11 mouse cellular contexts compared by ENCODE assay signal in the genomic region with DNA sequence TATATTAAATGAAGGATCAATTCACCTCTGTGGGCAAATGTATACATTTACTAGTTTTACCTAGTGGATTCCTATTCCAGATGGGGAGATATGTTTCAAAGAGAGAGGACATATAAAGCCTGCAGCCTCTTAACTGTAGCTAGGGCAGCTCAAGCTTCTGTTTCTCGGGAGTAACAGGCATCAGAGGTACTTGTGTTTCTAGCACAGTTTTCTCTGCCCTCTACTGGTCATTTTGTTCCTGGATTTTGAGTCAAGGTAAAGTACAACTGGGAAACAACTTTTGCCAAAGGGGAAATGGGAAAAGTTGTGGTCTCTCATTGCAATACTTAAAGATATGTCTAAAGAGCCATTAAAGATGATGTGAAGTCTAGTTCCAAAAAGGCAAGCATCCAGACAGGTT. TPM values are rescaled to one million over a fixed set of nuclear protein-coding genes. Genes with fewer than 3 reads are reported as not detected.
A peak's percentile ranks its signal among the peaks of the same experiment; 100 is the strongest.
DNase-seq lines count a peak whose midpoint lies in the region; ATAC-seq and TF ChIP-seq lines count a peak whose summit lies in the region.
"Had no signal": no experiment of that assay in that cellular context is flagged by ENCODE, and none has a peak within 500 bp of the region (broad histone marks: within the 10 kb centered on the region; RNA-seq: fewer than 3 reads in every experiment).

No protein-coding gene starts in this region.

- WGBS in kidney, adult 2 months = 16% methylated on average over 1 of the region's 1 CpGs
- 14% methylated on average over 1 of the region's 1 CpGs for WGBS in stomach, postnatal 0 days

- no peak overlapping the region for H3K4me3 ChIP-seq in kidney, adult 2 months (ENCODE audit: insufficient read depth, low read depth, low read length)
- no peak overlapping the region for H3K4me3 ChIP-seq in stomach, postnatal 0 days (ENCODE audit: low read depth, low read length)
- H3K4me3 ChIP-seq: forebrain, embryonic 15.5 days; heart, embryonic 10.5 days; liver, embryonic 12.5 days had no signal

- no peak for TF ChIP-seq POLR2A in kidney, adult 2 months (IDR thresholded peaks at IDR 0.05; ENCODE audit: low read depth, low read length)

- H3K4me2 ChIP-seq in stomach, postnatal 0 days (replicated peaks; ENCODE audit: low read depth) = no peak overlapping the region
- H3K4me2 ChIP-seq: forebrain, embryonic 15.5 days; liver, embryonic 12.5 days had no signal

- H3K27me3 ChIP-seq in kidney, adult 2 months (replicated peaks; ENCODE audit: control insufficient read depth, insufficient read depth, low read length) = no peaks in the 10 kb centered on the region
- H3K27me3 ChIP-seq in stomach, postnatal 0 days (ENCODE audit: control insufficient read depth, insufficient read depth, low read length) = no peaks in the 10 kb centered on the region
- H3K27me3 ChIP-seq: forebrain, embryonic 15.5 days; liver, embryonic 12.5 days had no signal

- TF ChIP-seq EP300 in stomach, postnatal 0 days (optimal IDR thresholded peaks at IDR 0.05) = no peak

- no peaks in the 10 kb centered on the region for H3K36me3 ChIP-seq in kidney, adult 2 months (ENCODE audit: control insufficient read depth, insufficient read depth, low read length)
- no peaks in the 10 kb centered on the region for H3K36me3 ChIP-seq in stomach, postnatal 0 days (ENCODE audit: control insufficient read depth, insufficient read depth, low read length)
- H3K36me3 ChIP-seq: forebrain, embryonic 15.5 days; heart, embryonic 10.5 days; liver, embryonic 12.5 days had no signal

- H3K9ac ChIP-seq in stomach, postnatal 0 days (ENCODE audit: low read length) = no peak overlapping the region
- H3K9ac ChIP-seq: forebrain, embryonic 15.5 days; liver, embryonic 12.5 days had no signal

- no peak for ATAC-seq in stomach, postnatal 0 days (ENCODE audit: low FRiP score, low TSS enrichment)
- ATAC-seq: forebrain, embryonic 15.5 days; liver, embryonic 12.5 days had no signal

- peaks cover 16% of the 10 kb centered on the region for H3K4me1 ChIP-seq in kidney, adult 2 months (ENCODE audit: control insufficient read depth, insufficient read depth, low read length)
- no peaks in the 10 kb centered on the region for H3K4me1 ChIP-seq in stomach, postnatal 0 days (replicated peaks; ENCODE audit: control insufficient read depth, insufficient read depth)
- H3K4me1 ChIP-seq: forebrain, embryonic 15.5 days; heart, embryonic 10.5 days; liver, embryonic 12.5 days had no signal

- TF ChIP-seq CTCF in kidney, adult 2 months (conservative IDR thresholded peaks at IDR 0.05; ENCODE audit: insufficient read depth, insufficient read length, low read depth, low read length) = no peak
- TF ChIP-seq CTCF in stomach, postnatal 0 days (IDR thresholded peaks at IDR 0.05; ENCODE audit: low read depth) = peak; percentile 71

- no peak overlapping the region for H3K27ac ChIP-seq in kidney, adult 2 months (ENCODE audit: insufficient read depth, low read depth, low read length)
- no peak overlapping the region for H3K27ac ChIP-seq in stomach, postnatal 0 days (replicated peaks)
- H3K27ac ChIP-seq: forebrain, embryonic 15.5 days; heart, embryonic 10.5 days; liver, embryonic 12.5 days had no signal

- DNase-seq in cerebellum, adult 8-10 months = peak; percentile 3
- DNase-seq in cerebellum, postnatal 36 days = no peak
- peak; percentile 51 for DNase-seq in kidney, adult 2 months
- DNase-seq in kidney, adult 18-20 months = no peak
- DNase-seq in lung, postnatal 36 days = peak; percentile 22
- no peak for DNase-seq in lung, postnatal 14 days
- DNase-seq in stomach, postnatal 0 days (ENCODE audit: low spot score) = no peak
- DNase-seq in spleen, postnatal 4 days (ENCODE audit: low spot score in 2 of 2) = no peak

- H3K9me3 ChIP-seq in stomach, postnatal 0 days (ENCODE audit: control insufficient read depth, low read length) = no peaks in the 10 kb centered on the region
- H3K9me3 ChIP-seq: forebrain, embryonic 15.5 days; heart, embryonic 10.5 days; liver, embryonic 12.5 days had no signal

RNA-seq across cellular contexts. Expression of gene Oxgr1, which starts 37.1 kb away (rescaled TPM):
- polyA plus RNA-seq in kidney, adult 2 months (2012; rRNA removed) = 16.0 and 17.5 TPM in 2 replicates
- polyA plus RNA-seq in stomach, postnatal 0 days (2015; fragmentation: Nextera tagmentation; extraction: Ambion mirVana) = 0.05 and 0.07 TPM in 2 replicates
- polyA plus RNA-seq: forebrain, embryonic 15.5 days; heart, embryonic 10.5 days; liver, embryonic 12.5 days had no signal

Comparison
In these comparisons a context has a peak if more than half of its experiments do, and no peak if none do; other contexts are left out.
1. DNase-seq: peak in cerebellum, adult 8-10 months (single experiment), kidney, adult 2 months (single experiment) and lung, postnatal 36 days (single experiment); none in cerebellum, postnatal 36 days (0 of 2), kidney, adult 18-20 months (single experiment), lung, postnatal 14 days (single experiment), stomach, postnatal 0 days (single experiment) and spleen, postnatal 4 days (0 of 2).
2. RNA of gene Oxgr1, which starts 37.1 kb away (polyA plus RNA-seq): 16.0 to 17.5 TPM in kidney, adult 2 months; 0.05 to 0.07 TPM in stomach, postnatal 0 days; every median in the first group is over 10 times any median in the second.